Mouse (Mus musculus) MEL (cell line): ENCODE results near the gene Kcnh3. TPM values are rescaled to one million over a fixed set of nuclear protein-coding genes. Genes with fewer than 3 reads are reported as not detected.
"Not testable (repeated sequence)": the region's sequence is repeated elsewhere in the genome, so short reads cannot be mapped to it uniquely, and the experiment has no call there.

ENCODE experiments used
- DNase-seq: peaks from one replicate; pipeline ENCODE4 v3.0.0; 2011; ENCODE audit warnings: low read depth, low spot score
- H3K27ac ChIP-seq: 2 replicates; pipeline ENCODE4 v1.5.1; 2012; ENCODE audit warnings: low read depth, mild to moderate bottlenecking, control low read depth, low read length, moderate library complexity; ENCODE audit not compliant: control insufficient read depth
- H3K27me3 ChIP-seq, 2 experiments: fragments of 150-350 bp in 1 of 2; sonication (generic) in 1 of 2; 2 replicates each; pipeline ENCODE4 v1.6.1; 2012; ENCODE audit warnings: low read length in 2 of 2, mild to moderate bottlenecking in 2 of 2, improper control_type of control experiment in 1 of 2, moderate library complexity in 1 of 2; ENCODE audit not compliant: insufficient read depth in 2 of 2, control insufficient read depth in 1 of 2
- H3K36me3 ChIP-seq, 2 experiments: 2 replicates each; pipeline ENCODE4 v1.6.1; 2012 to 2014; ENCODE audit warnings: low read length in 2 of 2, improper control_type of control experiment in 1 of 2, inconsistent platforms in 1 of 2, mild to moderate bottlenecking in 1 of 2; ENCODE audit not compliant: insufficient read depth in 2 of 2, control insufficient read depth in 1 of 2
- H3K4me1 ChIP-seq, 2 experiments: fragments of 150-350 bp in 1 of 2; sonication (generic) in 1 of 2; 2 replicates each; pipeline ENCODE4 v1.6.1; 2012; ENCODE audit warnings: low read length in 2 of 2, improper control_type of control experiment in 1 of 2, mild to moderate bottlenecking in 1 of 2; ENCODE audit not compliant: insufficient read depth in 2 of 2, control insufficient read depth in 1 of 2
- H3K4me3 ChIP-seq, 2 experiments: fragments of 150-350 bp in 1 of 2; sonication (generic) in 1 of 2; 2 replicates each; pipeline ENCODE4 v1.5.1; 2012; ENCODE audit warnings: low read depth in 2 of 2, low read length in 2 of 2, mild to moderate bottlenecking in 2 of 2, moderate library complexity in 2 of 2, control low read depth in 1 of 2, improper control_type of control experiment in 1 of 2; ENCODE audit not compliant: control insufficient read depth in 1 of 2, insufficient read depth in 1 of 2
- H3K79me2 ChIP-seq: 2 replicates; pipeline ENCODE4 v1.6.1; 2012; ENCODE audit warnings: mild to moderate bottlenecking, low read length, moderate library complexity; ENCODE audit not compliant: control insufficient read depth, poor library complexity, insufficient read depth
- H3K9ac ChIP-seq: 2 replicates; pipeline ENCODE4 v1.6.1; 2012; ENCODE audit warnings: low read depth, mild to moderate bottlenecking, control low read depth, low read length, moderate library complexity; ENCODE audit not compliant: control insufficient read depth, poor library complexity, severe bottlenecking
- H3K9me3 ChIP-seq: fragments of 150-350 bp; sonication (generic); replicated peaks from 2 replicates; pipeline ENCODE4 v1.6.1; 2012; ENCODE audit warnings: mild to moderate bottlenecking, low read length, improper control_type of control experiment, moderate library complexity; ENCODE audit not compliant: insufficient read depth
- CHD2 ChIP-seq: IDR thresholded peaks from 2 replicates; pipeline ENCODE4 v1.6.1; 2011; ENCODE audit warnings: low read length, improper control_type of control experiment
- CTCF ChIP-seq, 3 experiments: IDR thresholded peaks in 2 of 3; conservative IDR thresholded peaks in 1 of 3; 2 replicates each; pipeline ENCODE4 v1.5.1; 2011 to 2012; ENCODE audit warnings: low read length in 3 of 3, low read depth in 2 of 3, mild to moderate bottlenecking in 2 of 3, improper control_type of control experiment in 1 of 3, inconsistent platforms in 1 of 3, mixed read lengths in 1 of 3, moderate library complexity in 1 of 3; ENCODE audit not compliant: control insufficient read depth in 1 of 3, insufficient read depth in 1 of 3, poor library complexity in 1 of 3, severe bottlenecking in 1 of 3
- ELF1 ChIP-seq: IDR thresholded peaks from 2 replicates; pipeline ENCODE4 v1.6.1; 2014; ENCODE audit warnings: low read depth, mild to moderate bottlenecking, inconsistent platforms, low read length, improper control_type of control experiment, moderate library complexity
- GABPA ChIP-seq: IDR thresholded peaks from 2 replicates; pipeline ENCODE4 v1.6.1; 2012; ENCODE audit warnings: low read depth, mild to moderate bottlenecking, inconsistent platforms, low read length, improper control_type of control experiment, moderate library complexity
- KAT2A ChIP-seq: conservative IDR thresholded peaks from 2 replicates; pipeline ENCODE4 v1.6.1; 2012; ENCODE audit warnings: low read depth, low read length, improper control_type of control experiment, inconsistent platforms
- MAFK ChIP-seq: IDR thresholded peaks from 2 replicates; pipeline ENCODE4 v1.6.1; 2011; ENCODE audit warnings: low read depth, mild to moderate bottlenecking, low read length, improper control_type of control experiment, borderline replicate concordance
- MAX ChIP-seq: IDR thresholded peaks from 2 replicates; pipeline ENCODE4 v1.6.1; 2011; ENCODE audit warnings: low read length, improper control_type of control experiment
- MYC ChIP-seq: IDR thresholded peaks from 2 replicates; pipeline ENCODE4 v1.6.1; 2011; ENCODE audit warnings: low read depth, mild to moderate bottlenecking, low read length, improper control_type of control experiment, moderate library complexity
- POLR2AphosphoS2 ChIP-seq: IDR thresholded peaks from 2 replicates; pipeline ENCODE4 v1.6.1; 2011; ENCODE audit warnings: low read length, improper control_type of control experiment
- POLR2AphosphoS5 ChIP-seq: IDR thresholded peaks from 2 replicates; pipeline ENCODE4 v1.6.1; 2012; ENCODE audit warnings: low read depth, borderline replicate concordance, mild to moderate bottlenecking, inconsistent platforms, low read length, moderate library complexity, mixed read lengths
- RAD21 ChIP-seq: IDR thresholded peaks from 2 replicates; pipeline ENCODE4 v1.6.1; 2011; ENCODE audit warnings: mild to moderate bottlenecking, low read depth, low read length, improper control_type of control experiment
- RCOR1 ChIP-seq: IDR thresholded peaks from 2 replicates; pipeline ENCODE4 v1.6.1; 2012; ENCODE audit warnings: low read depth, mild to moderate bottlenecking, inconsistent platforms, low read length, improper control_type of control experiment
- TBP ChIP-seq: IDR thresholded peaks from 2 replicates; pipeline ENCODE4 v1.8.0; 2011; ENCODE audit warnings: low read depth, low read length, improper control_type of control experiment
- TCF12 ChIP-seq: IDR thresholded peaks from 2 replicates; pipeline ENCODE4 v1.6.1; 2014; ENCODE audit warnings: low read depth, mild to moderate bottlenecking, inconsistent platforms, low read length, improper control_type of control experiment, moderate library complexity
- UBTF ChIP-seq: IDR thresholded peaks from 2 replicates; pipeline ENCODE4 v1.6.1; 2012; ENCODE audit warnings: low read depth, mild to moderate bottlenecking, inconsistent platforms, low read length, improper control_type of control experiment, moderate library complexity, borderline replicate concordance; ENCODE audit not compliant: insufficient read depth
- USF1 ChIP-seq: IDR thresholded peaks from 2 replicates; pipeline ENCODE4 v1.6.1; 2014; ENCODE audit warnings: low read depth, mild to moderate bottlenecking, inconsistent platforms, low read length, improper control_type of control experiment, moderate library complexity
- ZNF384 ChIP-seq: IDR thresholded peaks from 2 replicates; pipeline ENCODE4 v1.6.1; 2012; ENCODE audit warnings: low read depth, mild to moderate bottlenecking, inconsistent platforms, low read length, improper control_type of control experiment
- polyA plus RNA-seq, 2 experiments: library from polyadenylated mRNA; stranded (reverse) in 1 of 2; unstranded in 1 of 2; fragments of >175 nt in 1 of 2; fragments of >200 nt in 1 of 2; gene quantifications; 2 replicates each; pipeline versions ENCODE4 v1.2.1 to v1.2.4; 2012; ENCODE audit warnings: low replicate concordance in 2 of 2, low read depth in 1 of 2; ENCODE audit not compliant: insufficient read length in 2 of 2, insufficient read depth in 1 of 2, missing spikeins in 1 of 2
- total RNA-seq: library from RNA; depleted of rRNA; stranded (reverse); fragments of 300-350 nt; gene quantifications from 2 replicates; pipeline ENCODE4 v1.2.3, GENCODE M21; 2012

Gene Kcnh3
- total and polyA plus RNA-seq, 3 experiments, result 0.15 to 1.3 TPM; not detected in 1

DNA sequence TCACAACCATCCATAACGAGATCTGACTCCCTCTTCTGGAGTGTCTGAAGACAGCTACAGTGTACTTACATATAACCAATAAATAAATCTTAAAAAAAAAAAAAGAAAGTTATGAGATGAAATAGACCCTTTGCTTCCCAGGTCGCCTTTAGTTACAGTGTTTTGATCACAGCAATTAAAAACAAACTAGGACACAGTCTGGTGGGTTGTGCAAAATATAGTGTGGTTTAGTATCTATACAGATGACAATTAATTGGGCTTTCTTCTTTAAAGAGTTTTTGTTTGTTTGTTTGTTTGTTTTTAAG is 28.5 kb downstream of the Kcnh3 start:
- TF ChIP-seq CTCF (IDR thresholded peaks at IDR 0.05 in 2 of 3, conservative IDR thresholded peaks at IDR 0.05 in 1 of 3; ENCODE audit: control insufficient read depth in 1 of 3, insufficient read depth in 1 of 3, low read depth in 2 of 3, low read length in 3 of 3, poor library complexity in 1 of 3, severe bottlenecking in 1 of 3) (peak in 1 of 3 experiments; percentile 4; a peak in 1 of 6 replicates), ZNF384 (peak; percentile 70), MAFK (peak; percentile 52; the same call in 1 of the 2 replicates), MYC (peak; percentile 84), MAX (peak; percentile 54; the same call in 1 of the 2 replicates), USF1 (peak; percentile 65; the same call in 1 of the 2 replicates), TBP (peak; percentile 58; the same call in 1 of the 2 replicates)
- H3K9ac ChIP-seq, H3K79me2 ChIP-seq, H3K27ac ChIP-seq, H3K27me3 ChIP-seq, H3K9me3 ChIP-seq, H3K36me3 ChIP-seq: not testable (repeated sequence)
- Histone ChIP-seq H3K4me3 (peak overlapping the region in 1 of 2 experiments; percentile 76; a peak in 2 of 4 replicates), H3K4me1 (peaks cover 0 to 15% of the 10 kb centered on the region in 2 experiments; a peak in 2 of 4 replicates)
- peak; percentile 48 for DNase-seq

DNA sequence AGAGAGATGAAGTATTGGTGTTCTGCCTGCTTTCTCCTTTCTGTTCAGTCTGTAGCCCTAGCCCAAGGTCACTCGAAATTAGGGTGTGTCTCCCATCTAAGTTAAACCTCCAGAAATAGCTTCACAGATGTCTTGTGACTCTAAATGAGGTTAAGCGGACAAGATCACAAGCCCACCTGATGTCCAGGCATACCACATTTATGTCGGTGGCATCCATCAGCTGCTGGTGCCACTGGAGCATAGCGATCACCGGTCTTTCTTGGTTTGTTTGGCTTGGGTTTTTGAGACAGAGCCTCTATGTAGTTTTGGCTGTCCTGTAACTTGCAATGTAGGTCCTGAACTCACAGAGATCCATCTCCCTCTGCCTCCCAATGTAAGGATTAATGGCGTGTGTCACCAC is 29.1 kb downstream of the Kcnh3 start:
- no peak for TF ChIP-seq GABPA
- no peak for TF ChIP-seq KAT2A
- no peak for TF ChIP-seq POLR2AphosphoS2
- TF ChIP-seq TBP, result no peak
- TF ChIP-seq ELF1, result no peak
- TF ChIP-seq RAD21, result no peak
- TF ChIP-seq RCOR1, result no peak
- no peak for TF ChIP-seq POLR2AphosphoS5
- no peak for TF ChIP-seq CHD2
- no peak for TF ChIP-seq ZNF384
- TF ChIP-seq TCF12, result no peak
- no peak for TF ChIP-seq UBTF
- DNase-seq, result no peak
- Histone ChIP-seq H3K27me3 (no peaks in the 10 kb centered on the region), H3K4me1 (peaks cover 0 to 15% of the 10 kb centered on the region in 2 experiments; a peak in 2 of 4 replicates), H3K36me3 (peaks cover 0 to 5% of the 10 kb centered on the region in 2 experiments; a peak in 2 of 4 replicates), H3K79me2 (peaks cover 4% of the 10 kb centered on the region; the same call in 1 of the 2 replicates), H3K9me3 (no peaks in the 10 kb centered on the region), H3K4me3 (no peak overlapping the region), H3K9ac (no peak overlapping the region), H3K27ac (no peak overlapping the region)
